ENCODE assay signal across 8 mouse cellular contexts in the genomic region with DNA sequence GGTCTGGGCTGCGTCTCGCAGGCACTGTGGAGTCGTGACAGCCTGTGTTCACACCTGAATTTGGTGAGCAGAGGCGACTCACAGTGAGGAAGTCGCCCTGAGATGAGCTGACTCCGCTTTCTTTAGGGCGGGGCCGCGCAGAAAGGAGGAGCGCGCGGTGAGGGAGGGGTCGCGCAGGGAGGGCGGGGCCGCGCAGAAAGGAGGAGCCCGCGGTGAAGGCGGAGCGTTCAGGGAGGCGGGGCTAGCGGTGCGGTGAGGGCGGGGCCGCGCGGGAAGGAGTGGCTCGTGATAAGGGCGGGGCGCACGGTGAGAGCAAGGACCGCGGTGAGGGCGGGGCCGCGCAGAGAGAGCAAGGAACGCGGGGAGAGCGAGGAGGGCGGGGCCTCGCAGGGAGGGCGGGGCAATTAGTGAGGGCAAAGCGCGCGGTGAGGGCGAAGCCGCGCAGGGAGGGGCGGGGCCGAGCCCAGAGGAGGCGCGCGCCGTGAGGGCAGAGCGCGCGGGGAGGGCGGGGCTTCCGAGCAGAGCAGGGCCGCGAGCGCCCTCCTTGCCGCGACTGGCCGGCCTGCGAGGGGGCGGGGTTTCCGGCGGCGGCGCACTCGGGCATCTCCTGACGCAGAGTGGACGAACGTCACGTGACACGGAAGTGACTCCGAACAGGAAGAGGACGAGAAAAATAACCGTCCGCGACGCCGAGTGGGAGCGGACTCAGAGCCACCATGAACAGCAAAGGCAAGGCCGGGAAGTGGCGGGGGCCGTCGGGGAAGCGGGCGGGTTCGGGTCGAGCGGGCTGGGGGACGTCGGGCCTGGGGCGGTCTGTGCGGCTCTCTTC. TPM values are rescaled to one million over a fixed set of nuclear protein-coding genes. Genes with fewer than 3 reads are reported as not detected.
DNase-seq lines count a peak whose midpoint lies in the region; ATAC-seq and TF ChIP-seq lines count a peak whose summit lies in the region.

A gene (plus strand): TSS at position 354 of the 829 bp plus-strand sequence.

- TF ChIP-seq EP300 in heart, adult 2 months (IDR thresholded peaks at IDR 0.05; ENCODE audit: insufficient read depth, low read depth, low read length), result 0 out of 2 replicates have a peak, but pooled peaks have one; percentile 18

- peak; percentile 98 for DNase-seq in 3134 (ENCODE audit: extremely low read depth, insufficient read length, low spot score)
- peak; percentile 99 to 100 for DNase-seq in adrenal gland, postnatal 36 days
- DNase-seq in heart, adult 2 months, result peak; percentile 99
- DNase-seq in kidney, adult 8-10 months, result peak; percentile 98
- peak; percentile 99 to 100 for DNase-seq in spleen, postnatal 10 days (ENCODE audit: low spot score in 2 of 2)

- no peaks in the 10 kb centered on the region for H3K79me2 ChIP-seq in heart, adult 2 months (replicated peaks; ENCODE audit: control insufficient read depth, insufficient read depth, low read length)

- H3K4me3 ChIP-seq in embryonic facial prominence, embryonic 13.5 days, result peak within 1 kb of the TSS; percentile 92
- H3K4me3 ChIP-seq in heart, adult 2 months, result peak within 1 kb of the TSS; percentile 85
- peak within 1 kb of the TSS; percentile 69 for H3K4me3 ChIP-seq in limb, embryonic 13.5 days
- peak within 1 kb of the TSS; percentile 83 for H3K4me3 ChIP-seq in midbrain, embryonic 16.5 days (ENCODE audit: low read depth, low read length)

- H3K27me3 ChIP-seq in embryonic facial prominence, embryonic 13.5 days, result no peaks in the 10 kb centered on the region
- no peaks in the 10 kb centered on the region for H3K27me3 ChIP-seq in heart, adult 2 months (ENCODE audit: control insufficient read depth, insufficient read depth, low read length)
- H3K27me3 ChIP-seq in limb, embryonic 13.5 days, result peaks cover 6% of the 10 kb centered on the region; the same call in 1 of the 2 replicates
- H3K27me3 ChIP-seq in midbrain, embryonic 16.5 days (ENCODE audit: control insufficient read depth, insufficient read depth, low read depth, low read length), result no peaks in the 10 kb centered on the region

- ATAC-seq in embryonic facial prominence, embryonic 13.5 days (ENCODE audit: insufficient number of reproducible peaks, insufficient read depth, low FRiP score, low TSS enrichment, low read depth), result peak; percentile 87
- peak; percentile 90 for ATAC-seq in limb, embryonic 13.5 days (ENCODE audit: low FRiP score, low read depth)
- ATAC-seq in midbrain, embryonic 16.5 days, result peak; percentile 91

- WGBS in embryonic facial prominence, embryonic 13.5 days, result under 1% methylated on average over 88 of the region's 99 CpGs
- WGBS in heart, adult 2 months, result 1% methylated on average over 93 of the region's 99 CpGs
- WGBS in limb, embryonic 13.5 days, result under 1% methylated on average over 94 of the region's 99 CpGs
- under 1% methylated on average over 84 of the region's 99 CpGs for WGBS in midbrain, embryonic 16.5 days

- peaks cover 21% of the 10 kb centered on the region for H3K4me1 ChIP-seq in embryonic facial prominence, embryonic 13.5 days
- H3K4me1 ChIP-seq in heart, adult 2 months (ENCODE audit: control insufficient read depth, insufficient read depth, low read length), result peaks cover 12% of the 10 kb centered on the region
- H3K4me1 ChIP-seq in limb, embryonic 13.5 days, result peaks cover 20% of the 10 kb centered on the region
- H3K4me1 ChIP-seq in midbrain, embryonic 16.5 days (ENCODE audit: control insufficient read depth, insufficient read depth, low read length), result peaks cover 18% of the 10 kb centered on the region

- H3K27ac ChIP-seq in embryonic facial prominence, embryonic 13.5 days, result peak within 1 kb of the TSS; percentile 94
- peak within 1 kb of the TSS; percentile 98 for H3K27ac ChIP-seq in heart, adult 2 months
- peak within 1 kb of the TSS; percentile 91 for H3K27ac ChIP-seq in limb, embryonic 13.5 days
- peak within 1 kb of the TSS; percentile 96 for H3K27ac ChIP-seq in midbrain, embryonic 16.5 days (ENCODE audit: low read length)

- H3K36me3 ChIP-seq in embryonic facial prominence, embryonic 13.5 days, result peaks cover 28% of the 10 kb centered on the region
- peaks cover 17% of the 10 kb centered on the region for H3K36me3 ChIP-seq in heart, adult 2 months (ENCODE audit: control insufficient read depth, insufficient read depth, low read length)
- H3K36me3 ChIP-seq in limb, embryonic 13.5 days, result peaks cover 28% of the 10 kb centered on the region
- peaks cover 15% of the 10 kb centered on the region for H3K36me3 ChIP-seq in midbrain, embryonic 16.5 days (ENCODE audit: control insufficient read depth, insufficient read depth, low read length)

- intact Hi-C loops in heart, adult 2 months (cut with DNase I), result loop anchor here (1.0 to 10.0 kb wide), 4 partner anchors 22 to 150 kb away; a partner anchor contains a TSS

- peak; percentile 97 for TF ChIP-seq POLR2A in heart, adult 2 months (IDR thresholded peaks at IDR 0.05; ENCODE audit: insufficient read depth, low read depth, low read length)

- peak within 1 kb of the TSS; percentile 81 for H3K4me2 ChIP-seq in embryonic facial prominence, embryonic 13.5 days
- peak within 1 kb of the TSS; percentile 75 for H3K4me2 ChIP-seq in limb, embryonic 13.5 days (replicated peaks)
- H3K4me2 ChIP-seq in midbrain, embryonic 16.5 days (ENCODE audit: low read length), result peak within 1 kb of the TSS; percentile 91

- peak within 1 kb of the TSS; percentile 87 for H3K9ac ChIP-seq in embryonic facial prominence, embryonic 13.5 days
- H3K9ac ChIP-seq in heart, adult 2 months (ENCODE audit: low read depth, low read length), result peak within 1 kb of the TSS; percentile 86
- H3K9ac ChIP-seq in limb, embryonic 13.5 days, result peak within 1 kb of the TSS; percentile 85
- peak within 1 kb of the TSS; percentile 87 for H3K9ac ChIP-seq in midbrain, embryonic 16.5 days (ENCODE audit: low read depth, low read length)

- no peaks in the 10 kb centered on the region for H3K9me3 ChIP-seq in embryonic facial prominence, embryonic 13.5 days
- H3K9me3 ChIP-seq in limb, embryonic 13.5 days, result no peaks in the 10 kb centered on the region
- no peaks in the 10 kb centered on the region for H3K9me3 ChIP-seq in midbrain, embryonic 16.5 days (replicated peaks; ENCODE audit: control insufficient read depth, low read length, poor library complexity, severe bottlenecking)

- TF ChIP-seq CTCF in heart, adult 2 months (IDR thresholded peaks at IDR 0.05), result peak; percentile 50

RNA-seq across cellular contexts. Expression of the gene that starts here (rescaled TPM):
- 100 to 1,000 TPM; 188 to 248 TPM for total RNA-seq in adrenal gland, postnatal 36 days (2021)
- 155 and 159 TPM in 2 replicates for polyA plus RNA-seq in embryonic facial prominence, embryonic 13.5 days (2015; fragmentation: Nextera tagmentation; extraction: Ambion mirVana)
- total RNA-seq in heart, adult 2 months (2021), result 100 to 1,000 TPM; 157 to 180 TPM
- polyA plus RNA-seq in heart, adult 2 months (2012; rRNA removed), result 486 and 542 TPM in 2 replicates
- 134 and 143 TPM in 2 replicates for polyA plus RNA-seq in limb, embryonic 13.5 days (2015; fragmentation: Nextera tagmentation; extraction: Ambion mirVana)
- polyA plus RNA-seq in midbrain, embryonic 16.5 days (2015; fragmentation: Nextera tagmentation; extraction: Ambion mirVana), result 109 and 115 TPM in 2 replicates

Comparison
In these comparisons a context has a peak if more than half of its experiments do, and no peak if none do; other contexts are left out.
1. Peak in every context shown above with its lines: DNase-seq, ATAC-seq, H3K4me3 ChIP-seq and H3K27ac ChIP-seq.